Mouse (Mus musculus) right cerebral cortex, adult 2 months (tissue): Measurements from ENCODE around the gene Fam118b.

Experiments
- DNase-seq, 2 experiments: peaks; one replicate each; pipeline ENCODE4 v3.0.0; 2021 to 2022; ENCODE audit warnings: low spot score in 2 of 2

Gene Fam118b

DNA sequence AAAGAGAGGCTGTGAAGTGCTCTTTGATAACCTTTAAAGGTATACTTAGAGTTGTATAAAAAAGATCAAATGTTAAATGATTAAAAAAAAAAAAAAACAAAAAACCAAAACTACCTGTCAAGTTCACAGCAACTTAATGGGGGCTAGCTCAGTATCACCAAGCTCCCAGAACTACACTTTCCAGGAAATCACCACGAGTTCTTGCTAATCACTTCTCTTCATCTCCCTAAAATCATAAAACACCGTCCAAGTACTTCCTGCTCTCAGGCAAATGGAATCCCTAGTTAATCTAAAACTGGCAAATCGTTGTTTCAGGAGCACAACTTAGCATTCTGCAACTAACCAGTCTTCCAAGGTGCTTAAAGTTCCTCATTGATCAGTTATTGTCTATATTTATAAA is 3.1 kb downstream of the Fam118b start:
- no peak for DNase-seq

DNA sequence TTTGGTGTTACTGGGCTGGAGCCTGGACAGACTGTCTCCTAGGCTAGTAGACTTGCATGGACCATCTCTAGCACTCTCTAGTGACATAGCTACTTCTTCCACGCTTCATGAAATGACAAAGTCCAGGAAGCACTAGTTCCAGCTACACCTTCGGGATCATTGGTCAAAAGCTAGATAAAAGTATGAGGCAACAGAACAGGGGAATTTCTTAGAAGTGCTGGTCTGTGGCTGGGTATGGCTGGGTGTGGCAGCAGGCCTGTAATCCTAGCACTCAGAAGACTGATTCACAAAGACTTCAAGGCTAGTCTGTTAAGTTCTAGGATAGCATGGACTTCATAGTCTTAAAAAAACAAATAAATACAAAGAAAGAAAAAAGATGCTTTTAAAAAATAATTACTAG is 4.2 kb downstream of the Fam118b start:
- no peak for DNase-seq

DNA sequence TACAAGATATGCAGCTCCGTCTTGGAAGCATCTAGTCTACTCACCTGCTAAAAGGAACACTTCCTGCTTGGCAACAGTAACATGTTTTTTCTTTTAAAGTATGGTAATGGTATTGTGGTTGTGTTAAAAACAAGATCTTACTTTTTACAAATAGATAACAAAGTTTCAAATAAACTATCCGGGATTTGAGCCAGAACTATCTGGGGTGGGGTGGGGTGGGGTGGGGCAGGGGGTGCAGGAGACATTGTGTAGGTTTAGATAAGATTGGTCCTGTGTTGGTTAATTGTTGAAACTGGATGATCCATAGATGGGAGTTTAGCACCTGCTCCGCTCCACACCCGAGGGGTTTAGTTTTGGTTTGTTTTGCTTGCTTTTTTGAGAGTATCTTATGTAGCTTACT is 5.2 kb downstream of the Fam118b start:
- DNase-seq: no peak

DNA sequence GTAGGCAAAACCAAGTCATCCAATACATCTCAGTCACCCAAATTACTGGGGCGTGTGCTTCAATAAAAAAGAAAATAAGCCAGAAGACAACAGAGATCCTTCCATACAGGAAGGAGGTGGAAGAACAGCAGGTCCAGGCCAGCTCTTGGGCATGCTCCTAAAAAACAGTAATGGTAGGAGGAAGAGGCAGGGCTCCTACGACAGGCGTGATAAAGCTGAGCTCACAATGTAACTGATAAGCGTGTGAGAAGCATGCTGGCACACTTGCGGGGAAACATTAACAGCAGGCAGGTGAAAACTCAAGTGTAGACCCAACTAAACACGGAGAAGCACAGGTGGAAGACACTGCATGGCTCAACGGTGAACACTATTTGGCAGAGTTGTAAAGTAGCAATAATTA is 10.2 kb downstream of the Fam118b start:
- DNase-seq: no peak

DNA sequence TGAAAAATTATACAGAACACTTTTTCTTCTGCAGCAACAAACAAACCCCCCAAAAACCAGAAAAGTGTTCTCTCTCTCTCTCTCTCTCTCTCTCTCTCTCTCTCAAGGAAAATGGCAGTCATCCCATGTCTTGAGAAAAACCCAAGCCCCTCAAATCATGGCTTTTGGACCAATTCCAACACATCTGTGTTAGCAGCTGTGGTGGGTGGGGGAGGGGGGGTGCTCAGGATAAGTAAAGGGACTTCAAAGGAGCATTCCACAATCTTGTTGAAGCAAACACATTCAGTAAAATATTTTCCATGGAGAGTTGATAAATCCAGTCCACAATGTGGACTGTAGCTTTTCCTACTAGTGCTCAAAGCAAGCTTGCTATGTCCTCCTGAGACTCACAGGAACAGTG is 18.1 kb downstream of the Fam118b start:
- DNase-seq: no peak

DNA sequence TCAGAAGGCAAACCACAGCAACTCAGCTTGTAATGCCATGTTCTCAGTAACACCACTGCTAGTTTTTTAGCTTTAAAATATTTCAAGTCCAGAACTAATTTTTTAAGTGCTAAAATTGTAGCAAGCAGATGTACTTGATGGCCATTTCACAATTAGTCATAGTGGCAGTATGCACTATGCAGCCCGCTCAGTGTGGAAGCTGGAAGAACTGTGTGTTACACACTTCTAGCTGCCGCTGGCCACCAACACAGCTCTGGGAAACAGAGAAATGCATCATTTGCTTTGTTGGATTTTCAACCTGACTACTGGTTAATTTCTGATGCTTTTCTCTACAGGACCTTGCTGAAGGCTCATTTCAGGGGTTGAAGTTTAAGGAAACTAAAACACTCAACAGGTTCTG is 20.2 kb downstream of the Fam118b start:
- DNase-seq: no peak

DNA sequence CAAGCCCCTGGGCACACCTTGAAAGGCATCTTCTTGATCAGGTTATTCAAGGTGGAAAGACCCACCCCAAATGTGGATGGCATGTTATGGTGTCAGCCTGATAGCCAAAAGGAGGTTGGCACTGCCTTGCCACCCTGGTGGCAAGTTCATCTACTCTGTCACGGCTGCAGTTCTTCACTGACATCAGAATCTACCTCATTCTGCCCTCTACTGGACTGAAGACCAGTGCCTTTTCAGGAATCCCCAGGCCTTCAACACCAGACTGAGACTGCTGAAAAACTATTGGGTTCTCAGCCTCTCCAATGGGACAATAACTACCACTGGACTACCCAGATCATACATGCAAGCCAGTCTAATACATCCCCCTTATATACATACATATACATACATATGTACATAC is 27.9 kb downstream of the Fam118b start:
- no peak for DNase-seq

DNA sequence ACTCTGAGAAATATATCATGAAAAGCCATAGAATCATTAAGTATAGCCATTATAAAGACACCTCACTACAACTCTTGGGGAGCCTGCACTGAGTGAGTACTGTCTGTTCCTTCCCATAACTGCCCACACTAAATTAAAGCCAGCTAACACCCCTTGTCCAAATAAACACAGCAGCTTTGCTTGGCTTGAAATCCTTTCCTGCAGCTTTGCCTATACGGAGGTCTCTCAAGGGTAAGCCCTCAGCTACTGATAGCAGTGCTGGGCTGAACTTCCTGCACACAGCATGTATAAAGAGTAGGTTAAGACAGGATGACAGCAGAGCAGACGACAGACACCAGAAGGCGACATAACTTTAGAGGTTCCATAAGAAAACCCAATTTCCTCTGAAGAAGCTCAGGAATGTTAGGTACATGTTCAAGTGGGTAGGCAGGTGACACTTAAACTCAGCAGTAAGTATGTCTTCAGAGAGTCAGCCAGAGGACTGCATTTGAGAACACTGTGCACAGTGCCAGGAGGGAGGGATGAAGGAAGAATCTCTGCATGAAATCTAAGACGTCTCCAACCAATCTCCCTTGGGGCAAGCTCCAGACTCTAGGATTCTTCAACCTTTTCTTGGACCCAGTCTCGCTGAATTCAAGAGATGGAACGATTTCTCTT is 28.6 kb downstream of the Fam118b start:
- DNase-seq: no peak

DNA sequence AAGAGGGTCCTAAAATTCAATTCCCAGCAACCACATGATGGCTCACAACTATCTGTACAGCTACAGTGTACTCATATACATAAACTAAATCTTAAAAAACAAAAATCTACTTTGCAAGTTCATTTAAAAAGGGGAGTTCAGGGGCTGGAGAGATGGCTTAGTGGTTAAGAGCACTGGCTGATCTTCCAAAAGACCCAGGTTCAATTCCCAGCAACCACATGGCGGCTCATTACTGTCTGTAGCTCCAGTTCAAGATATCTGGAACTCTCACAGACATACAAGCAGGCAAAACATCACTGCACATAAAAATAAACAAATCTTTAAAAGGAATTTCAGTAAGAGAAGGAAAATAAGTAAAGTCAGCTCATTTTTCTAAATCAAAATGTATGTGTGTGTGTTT is 29.2 kb downstream of the Fam118b start:
- no peak for DNase-seq

DNA sequence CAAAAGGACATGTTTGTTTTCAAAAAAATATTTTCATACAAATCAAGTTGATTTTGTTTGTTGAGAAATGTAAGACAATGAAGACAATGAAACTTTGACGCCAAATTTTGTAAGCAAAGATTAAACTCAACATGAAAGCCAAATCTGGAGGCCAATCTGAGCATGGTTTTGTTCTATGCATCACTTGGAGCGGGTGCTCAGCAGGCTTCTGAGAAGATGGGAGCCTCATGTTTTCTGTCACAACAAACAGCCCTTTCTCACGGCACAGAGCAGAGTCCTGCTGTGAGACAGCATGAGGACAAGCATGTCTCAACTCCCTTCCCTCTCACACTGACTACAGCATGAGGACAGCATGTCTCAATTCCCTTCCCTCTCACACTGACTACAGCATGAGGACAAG is 31.6 kb downstream of the Fam118b start:
- DNase-seq: no peak

DNA sequence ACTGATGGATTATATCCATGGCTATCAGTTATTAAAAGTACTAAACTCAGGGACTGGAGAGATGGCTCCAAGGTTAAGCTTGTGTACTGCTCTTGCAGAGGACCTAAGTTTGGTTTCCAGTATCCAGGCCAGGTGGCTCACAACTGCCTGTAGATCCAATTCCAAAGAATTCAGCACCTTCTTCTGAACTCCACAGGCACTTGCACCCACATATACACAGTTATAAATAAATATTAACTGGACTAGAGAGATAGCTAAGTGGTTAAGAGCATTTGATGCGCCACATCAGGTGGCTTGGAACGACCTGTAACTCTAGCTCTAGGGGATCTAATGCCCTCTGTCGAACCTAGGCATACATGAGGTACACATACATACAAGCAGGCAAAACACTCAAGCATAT is 38.9 kb downstream of the Fam118b start:
- no peak for DNase-seq

DNA sequence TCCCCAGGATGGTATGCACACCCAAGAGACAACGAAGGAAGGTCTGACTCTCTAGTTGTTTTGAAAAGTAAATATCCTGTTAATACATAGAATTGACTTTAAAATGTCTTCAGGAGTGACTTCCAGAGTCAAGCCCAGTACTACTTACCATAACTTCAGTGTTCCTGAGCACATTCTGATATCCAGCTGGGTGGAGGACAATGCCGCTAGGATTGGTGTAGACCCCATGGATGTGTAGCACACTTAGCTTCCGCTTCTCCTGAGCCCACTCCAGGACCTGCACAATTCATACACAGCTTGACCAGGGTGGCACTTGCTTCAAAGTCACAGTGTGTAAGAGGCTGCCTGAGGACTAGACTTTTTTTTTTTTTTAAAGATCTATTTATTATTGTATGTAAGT is 44.1 kb downstream of the Fam118b start:
- DNase-seq: no peak

DNA sequence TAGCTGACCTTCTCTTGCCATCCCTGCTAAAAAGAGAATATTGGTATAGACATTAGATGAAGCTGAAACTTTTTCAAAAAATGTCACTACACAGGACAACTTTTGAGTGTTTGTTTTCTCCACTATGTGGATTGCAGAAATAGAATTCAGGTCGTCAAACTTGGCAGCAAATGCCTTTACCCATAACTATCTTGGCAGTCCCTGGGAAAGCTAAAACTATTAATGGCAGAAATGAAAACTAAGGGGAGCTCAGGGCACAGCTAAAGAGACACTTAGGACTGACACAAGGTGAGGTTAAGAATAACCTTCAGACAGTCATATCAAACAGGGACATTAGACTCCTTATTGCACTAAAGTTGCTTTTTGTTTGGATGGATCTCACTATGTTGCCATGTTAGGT is 49.6 kb downstream of the Fam118b start:
- no peak for DNase-seq

DNA sequence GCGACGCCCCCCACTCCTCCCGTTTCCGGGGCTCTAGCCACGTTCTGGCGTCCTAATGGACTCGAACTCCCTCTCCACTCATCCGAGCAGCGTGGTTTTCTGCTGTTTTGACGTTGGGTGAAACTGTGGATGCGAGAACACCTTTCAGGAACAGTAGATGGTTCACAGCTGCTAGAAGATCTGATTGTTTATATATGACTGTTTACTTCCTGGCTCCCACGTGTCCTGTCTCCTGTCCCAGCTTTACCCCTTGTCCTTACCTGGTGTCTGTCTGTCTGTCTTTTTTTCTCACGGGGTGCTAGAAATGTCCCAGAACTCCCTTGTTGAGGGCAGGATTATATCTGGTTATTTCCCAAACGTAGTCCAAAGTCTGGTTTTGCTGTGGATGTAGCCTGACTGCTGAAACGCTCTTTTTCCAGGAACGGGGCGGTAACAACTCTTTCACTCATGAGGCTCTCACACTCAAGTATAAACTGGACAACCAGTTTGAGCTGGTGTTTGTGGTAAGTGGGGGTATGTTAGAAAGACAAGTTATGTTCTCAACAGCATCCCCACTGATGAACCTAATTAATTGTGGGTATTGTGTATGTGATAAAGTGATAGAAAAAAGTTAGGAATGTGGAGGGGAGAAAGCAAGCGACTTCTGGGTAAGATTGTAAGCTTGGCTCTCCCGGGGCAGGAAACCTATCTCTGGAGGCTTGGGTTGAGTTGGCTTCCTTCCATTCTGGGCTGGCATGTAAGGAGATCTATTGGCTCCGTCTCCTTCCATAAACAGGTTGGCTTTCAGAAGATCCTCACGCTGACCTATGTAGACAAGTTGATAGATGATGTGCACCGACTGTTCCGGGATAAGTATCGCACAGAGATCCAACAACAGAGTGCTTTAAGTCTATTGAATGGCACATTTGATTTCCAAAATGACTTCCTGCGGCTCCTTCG is 55.8 kb downstream of the Fam118b start:
- no peak for DNase-seq

DNA sequence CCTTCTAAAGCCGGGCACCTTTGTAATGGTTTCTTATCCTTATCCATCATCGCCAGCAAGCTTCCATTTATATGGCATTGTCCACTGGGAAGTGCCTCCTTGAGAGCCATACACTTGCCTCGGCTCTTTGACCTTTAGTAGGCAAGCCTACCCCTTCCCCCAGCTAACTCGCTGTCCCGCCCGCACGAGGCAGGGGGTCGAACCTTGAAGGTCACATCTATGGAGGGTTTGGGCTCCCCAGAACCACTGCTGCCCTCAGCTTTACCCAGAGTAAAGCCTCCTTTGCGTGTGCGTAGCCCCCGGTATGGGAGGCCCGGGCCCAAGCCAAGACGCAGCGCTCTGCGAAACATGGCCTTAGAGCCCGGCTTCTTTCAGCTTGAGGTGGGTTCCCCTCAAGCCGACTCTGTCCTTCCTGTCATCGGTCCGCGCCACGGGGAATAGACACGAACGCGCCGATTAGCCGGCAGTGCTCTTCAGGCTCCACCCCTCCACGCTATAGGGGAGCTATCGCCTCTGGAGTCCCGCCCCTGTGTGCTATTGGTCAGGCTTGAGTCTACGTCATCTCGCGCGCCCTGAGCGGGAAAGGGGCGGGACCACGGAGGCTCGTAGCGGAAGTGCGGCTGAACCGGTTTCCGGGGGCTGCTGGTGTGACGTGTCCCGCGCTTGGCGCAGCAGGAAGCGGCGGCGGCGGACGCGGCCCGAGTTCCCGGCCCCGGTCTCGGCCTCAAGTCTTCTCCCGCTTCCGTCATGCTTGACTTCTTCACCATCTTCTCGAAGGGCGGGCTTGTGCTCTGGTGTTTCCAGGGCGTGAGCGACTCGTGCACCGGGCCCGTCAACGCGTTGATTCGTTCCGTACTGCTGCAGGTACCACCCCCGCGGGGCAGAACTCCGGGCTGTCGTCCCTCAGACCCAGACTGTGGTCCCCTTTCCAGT is 56.8 kb downstream of the Fam118b start, which contains the start of gene Foxred1:
TSS of gene Foxred1 (minus strand) at position 514 of the 933 bp plus-strand sequence.
- peak; percentile 99 for DNase-seq

DNA sequence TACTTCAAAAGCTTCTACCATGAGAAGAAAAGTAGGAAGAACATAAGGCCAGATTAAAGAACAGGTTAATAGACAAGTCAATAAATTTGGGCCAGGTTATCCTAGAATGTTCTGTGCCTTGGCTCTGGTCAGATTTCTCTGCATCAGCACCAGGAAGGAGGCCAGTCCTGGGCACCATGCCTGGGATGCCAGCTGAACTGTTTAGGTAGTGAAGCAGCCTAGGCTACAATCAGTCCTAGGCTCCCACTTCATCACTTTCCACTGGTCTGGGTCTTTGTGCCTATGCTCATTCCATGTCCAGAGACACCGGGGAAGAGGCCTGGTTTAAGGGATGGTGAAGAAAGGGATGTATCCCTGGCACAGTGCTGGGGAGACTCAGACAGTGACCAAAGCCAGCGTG is 63.2 kb downstream of the Fam118b start:
- DNase-seq: no peak

DNA sequence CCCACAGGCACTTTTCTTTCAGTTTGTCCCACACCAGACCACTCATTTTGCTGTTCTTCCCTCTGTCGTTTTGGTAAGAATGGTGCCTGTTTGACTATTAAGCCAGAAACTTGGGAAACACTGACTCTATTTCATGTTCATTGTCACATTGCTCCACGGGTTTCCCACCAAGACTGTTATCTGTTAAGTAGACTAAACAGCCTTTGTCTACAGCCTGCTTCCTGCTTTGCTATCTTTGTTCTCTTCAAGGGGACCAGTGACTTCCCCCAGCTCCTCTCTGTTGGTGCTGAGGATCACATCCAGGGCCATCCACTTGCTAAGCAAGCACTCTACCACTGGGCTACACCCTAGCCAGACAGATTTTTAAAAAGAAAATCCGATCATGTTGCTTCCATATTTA is 64.1 kb downstream of the Fam118b start:
- DNase-seq: no peak

DNA sequence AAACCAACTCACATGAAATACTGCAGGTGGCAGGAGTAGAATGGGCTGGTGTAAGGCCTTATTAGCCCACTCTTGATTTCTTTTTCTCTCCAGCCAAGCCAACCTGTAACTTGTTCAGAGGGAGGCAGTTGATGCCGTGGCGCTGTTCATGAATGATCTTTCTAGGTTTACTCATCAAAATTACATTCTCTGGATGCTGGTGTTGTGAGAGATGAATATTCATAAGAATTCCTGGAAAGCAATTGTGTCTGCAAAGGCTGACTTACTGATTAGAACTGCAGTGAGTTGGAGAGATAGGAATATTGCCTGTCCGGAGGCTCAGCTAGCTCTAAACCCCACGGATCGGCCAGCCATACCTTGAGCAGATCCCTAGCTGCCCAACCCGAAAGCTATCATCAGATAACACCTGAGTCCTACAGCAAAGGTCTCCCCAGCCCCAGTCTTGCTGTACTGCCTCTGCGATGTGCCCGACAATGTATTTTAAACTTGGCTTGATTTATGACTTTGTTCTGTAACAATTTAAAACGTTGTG is 67.0 kb downstream of the Fam118b start:
- no peak for DNase-seq

DNA sequence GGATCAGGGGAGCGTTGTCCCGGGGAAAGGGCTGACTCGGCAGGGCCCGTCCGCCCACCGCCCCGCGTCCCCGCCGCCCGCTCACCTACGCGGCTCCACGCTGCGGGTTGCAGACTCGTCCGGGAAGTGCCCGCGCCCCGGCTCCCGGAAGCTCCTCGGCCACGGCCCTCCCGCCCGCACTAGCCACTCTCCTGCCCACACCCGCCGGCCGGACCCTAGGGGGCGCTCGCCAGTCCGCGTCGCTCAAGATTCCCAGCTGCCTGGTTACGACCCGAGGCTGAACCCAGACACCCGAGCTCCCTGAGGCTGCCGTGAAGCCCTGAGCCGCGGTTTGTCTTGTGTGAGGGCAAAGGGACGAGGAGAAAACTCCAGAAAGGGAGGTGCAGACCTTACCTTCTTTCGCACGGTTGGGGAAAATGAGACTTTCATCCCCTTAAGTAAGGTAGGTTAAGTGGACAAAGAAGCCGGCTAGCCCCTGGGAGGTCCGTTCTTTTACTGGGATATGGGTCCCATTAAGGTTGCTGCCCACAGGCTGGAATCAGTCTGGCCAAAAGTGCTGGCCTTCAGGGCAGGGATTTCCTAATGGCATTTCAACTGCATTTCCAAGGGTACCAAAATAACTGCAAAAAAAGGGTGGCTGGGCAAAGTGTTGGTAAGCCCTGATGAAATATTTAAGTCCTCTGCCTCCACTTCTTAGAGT is 67.7 kb downstream of the Fam118b start, which contains the start of the genes Srpr and Tirap:
TSS of gene Srpr (plus strand) at position 404 of the 700 bp plus-strand sequence.
TSS of gene Tirap (minus strand) at position 520 of the 700 bp plus-strand sequence.
- DNase-seq: peak; percentile 78 to 79

DNA sequence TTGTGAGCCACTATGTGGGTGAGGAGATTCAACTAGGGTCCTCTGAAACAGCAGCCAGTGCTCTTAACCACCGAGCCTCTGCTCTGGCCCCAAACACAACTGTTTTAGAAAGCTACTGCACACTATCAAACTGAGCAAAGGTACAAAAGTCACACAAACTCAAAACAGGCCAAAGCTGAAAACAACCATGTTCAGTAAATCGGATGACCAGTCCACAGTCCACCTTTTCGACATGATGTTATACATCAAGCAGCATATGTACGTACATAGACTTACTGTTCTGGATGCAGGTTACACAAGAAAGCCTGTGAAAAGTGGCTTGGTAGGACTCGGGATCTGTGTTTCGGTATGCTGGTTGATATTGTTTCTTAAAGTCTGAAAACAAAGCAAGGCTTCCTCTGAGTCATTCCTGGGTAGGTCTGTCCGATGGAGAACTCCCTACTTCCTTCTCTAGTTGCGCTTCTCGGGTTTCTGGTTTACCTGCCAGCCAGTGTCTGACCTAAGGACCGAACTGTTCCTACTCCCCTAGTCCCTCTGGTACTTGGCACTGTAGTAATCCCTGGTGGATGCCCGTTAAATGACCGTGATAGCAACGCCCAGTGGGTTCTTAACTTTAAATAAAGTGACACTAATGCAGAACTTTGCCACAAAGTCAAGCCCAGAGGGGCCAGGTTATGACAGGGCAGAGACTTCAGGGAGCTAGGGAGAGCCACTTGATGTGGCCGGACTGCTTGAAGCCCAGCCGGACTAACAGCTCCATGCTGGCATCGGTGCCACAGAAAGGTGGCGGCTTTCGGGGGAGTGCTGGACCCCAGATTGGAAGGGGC is 68.4 kb downstream of the Fam118b start:
- no peak for DNase-seq
